Mouse (Mus musculus): ENCODE data around the gene Ska3.

The Ska3 gene

DNA sequence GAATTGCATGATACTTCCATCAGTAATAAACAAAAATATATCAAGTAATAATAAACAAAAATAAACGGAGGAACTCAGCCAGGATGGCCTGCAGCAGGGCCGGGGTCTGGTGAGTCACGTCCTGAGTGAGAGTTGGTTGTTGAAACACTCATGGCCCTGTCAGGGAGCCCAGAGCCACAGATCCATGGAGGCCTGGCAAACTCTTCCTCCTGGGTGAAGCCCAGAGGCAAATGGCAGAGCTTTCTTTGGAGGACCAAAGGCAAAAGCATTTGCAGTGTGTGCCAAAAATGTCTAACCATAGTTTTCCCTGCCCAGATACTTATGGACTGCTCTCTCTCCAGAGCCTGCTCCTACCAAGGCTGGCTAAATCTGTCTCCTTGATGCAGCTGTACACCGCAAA lies 34.8 kb downstream of the Ska3 start:
- DNase-seq = no peak

DNA sequence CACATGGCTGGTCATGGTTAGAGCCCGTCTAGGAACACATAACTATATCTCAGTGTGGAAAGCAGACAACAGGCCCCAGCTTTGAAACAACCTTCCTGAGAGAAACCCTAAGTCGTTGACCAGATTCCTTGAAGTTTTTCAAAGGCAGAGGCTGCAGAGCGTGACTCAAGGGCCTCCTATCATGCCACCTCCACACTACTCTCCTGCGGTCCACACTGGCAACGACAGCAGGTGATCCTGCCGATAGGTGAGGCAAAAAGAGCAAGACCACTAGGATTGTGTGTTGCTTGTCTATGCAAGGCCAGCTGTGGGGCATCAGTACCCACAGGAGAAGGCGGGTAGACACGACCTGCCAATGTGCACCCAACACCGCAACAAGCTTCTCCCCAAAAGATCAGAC lies 36.2 kb downstream of the Ska3 start:
- DNase-seq = no peak

DNA sequence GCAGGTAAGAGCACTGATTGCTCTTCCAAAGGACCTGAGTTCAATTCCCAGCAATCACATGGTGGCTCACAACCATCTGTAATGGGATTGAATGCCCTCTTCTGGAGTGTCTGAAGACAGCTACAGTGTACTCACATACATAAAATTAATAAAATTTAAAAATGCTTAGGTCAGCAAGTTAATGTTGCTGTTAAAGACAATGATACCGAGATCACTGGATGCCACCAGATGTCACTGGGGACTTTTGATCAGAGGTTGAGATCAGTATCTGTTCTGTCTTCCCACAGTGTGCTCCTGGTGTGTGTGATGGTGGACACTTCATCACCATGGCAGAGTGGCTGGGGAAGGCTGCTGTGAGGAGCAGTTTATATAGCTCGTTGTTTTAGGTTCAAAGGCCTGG lies 36.7 kb downstream of the Ska3 start:
- DNase-seq = no peak

DNA sequence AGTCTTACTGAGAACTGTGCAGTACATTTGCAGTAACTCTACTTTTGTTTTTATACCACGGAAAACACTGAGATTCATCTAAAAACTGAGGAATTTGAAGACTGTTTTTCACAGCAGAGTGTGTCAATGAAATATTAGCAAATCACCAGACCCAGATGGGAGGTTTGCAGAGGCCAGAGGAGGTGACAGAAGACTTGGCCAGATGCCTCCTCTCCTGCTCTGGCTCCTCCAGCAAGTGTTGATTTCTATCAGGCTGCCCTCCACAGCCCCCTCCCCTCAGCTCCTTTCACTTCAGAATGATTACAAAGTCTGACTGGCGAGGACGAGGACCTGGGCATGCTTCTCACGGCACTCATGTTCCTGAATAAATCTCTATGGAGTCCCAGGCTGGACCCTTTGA lies 38.6 kb downstream of the Ska3 start:
- no peak for DNase-seq

DNA sequence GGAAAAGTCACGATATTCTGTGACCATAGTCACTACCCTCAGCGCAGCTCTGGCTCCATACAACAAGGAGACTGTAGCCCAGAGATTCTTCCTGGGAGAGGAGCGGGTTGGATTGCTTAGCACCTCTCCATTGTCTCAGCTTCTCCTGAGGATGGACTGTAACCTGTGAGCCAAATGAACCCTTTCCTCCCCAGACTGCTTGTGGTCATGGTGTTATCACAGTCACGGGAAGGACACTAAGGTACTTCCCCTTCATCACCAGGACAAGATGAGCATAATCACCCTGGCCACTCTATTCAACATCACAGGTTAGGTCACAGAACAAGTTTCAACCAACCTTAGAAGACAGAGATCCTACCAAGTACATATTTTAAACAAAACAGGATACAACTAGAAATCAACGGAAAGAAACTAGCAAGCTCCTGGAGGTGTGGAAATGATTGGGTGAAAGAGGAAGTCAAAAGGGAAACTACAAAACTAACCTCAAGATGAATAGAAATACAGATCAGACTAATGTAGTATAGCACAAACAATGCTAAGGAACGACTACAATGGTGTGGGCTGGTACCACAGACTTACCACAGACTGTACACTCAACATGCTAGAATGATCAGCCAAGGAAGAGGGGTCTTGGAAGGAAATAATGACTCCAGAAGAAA lies 53.7 kb downstream of the Ska3 start:
- DNase-seq = no peak

DNA sequence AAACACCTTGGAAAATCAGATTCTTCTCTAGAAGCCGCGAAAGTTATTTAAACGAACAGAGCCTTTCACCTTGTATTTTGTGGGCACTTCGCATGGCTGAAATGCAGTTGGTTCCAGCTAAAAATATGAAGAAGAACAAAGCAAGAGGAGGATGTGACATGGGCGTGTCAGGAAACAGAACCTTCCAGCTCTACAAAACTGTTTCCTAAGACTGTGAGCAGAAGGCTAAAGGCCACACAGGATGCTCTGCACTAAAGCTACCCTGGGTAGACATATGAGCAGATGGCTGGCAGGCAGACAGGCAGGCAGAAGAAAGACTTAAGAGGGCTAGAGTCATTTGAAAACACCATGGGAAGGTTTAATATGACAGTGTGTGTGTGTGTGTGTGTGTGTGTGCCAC lies 56.9 kb downstream of the Ska3 start:
- no peak for DNase-seq

DNA sequence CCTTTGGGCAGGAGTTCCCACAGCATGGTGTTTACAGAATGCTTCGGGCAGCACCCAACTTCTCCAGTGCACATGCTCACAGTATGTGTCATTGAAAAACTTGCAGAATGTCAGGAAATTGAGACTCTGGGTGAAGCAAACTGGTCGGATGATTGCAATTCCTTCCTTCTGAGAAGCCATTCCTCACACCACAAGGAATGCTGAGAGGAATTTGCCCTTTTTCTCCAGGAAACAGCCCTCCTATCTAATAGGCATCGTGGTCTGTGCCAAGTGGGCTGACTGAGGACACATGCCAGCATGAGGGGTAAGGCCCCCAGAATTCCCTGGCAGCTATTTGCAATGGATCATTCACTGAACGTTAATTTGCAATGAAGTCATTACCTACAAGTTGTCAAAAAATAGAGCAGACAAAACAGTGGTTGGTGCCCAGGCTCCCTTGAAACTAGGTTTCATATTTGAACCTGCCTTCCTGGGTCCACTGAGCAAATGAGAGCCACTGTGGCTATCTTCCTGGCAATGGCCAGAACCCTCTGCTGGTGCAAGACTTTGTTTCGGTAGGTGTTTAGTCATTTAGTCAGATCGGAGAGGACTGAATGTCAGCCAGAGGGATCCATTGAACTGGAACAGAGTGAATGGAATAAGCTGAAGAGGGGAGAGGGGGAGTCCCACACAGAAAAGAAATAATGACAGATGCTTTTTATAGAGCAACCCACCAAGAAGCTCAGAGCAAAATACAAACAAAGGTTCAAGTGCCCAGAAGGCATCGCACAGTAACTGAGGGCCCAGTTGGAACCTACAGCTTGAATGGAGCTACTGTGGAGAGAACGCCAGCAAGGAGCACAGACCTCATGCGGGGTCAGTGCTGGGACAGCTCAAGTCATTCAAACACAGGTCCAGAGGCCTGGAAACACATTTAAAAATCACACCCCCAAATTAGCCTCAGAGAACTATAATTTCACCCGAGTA lies 65.3 kb downstream of the Ska3 start:
- no peak for DNase-seq

DNA sequence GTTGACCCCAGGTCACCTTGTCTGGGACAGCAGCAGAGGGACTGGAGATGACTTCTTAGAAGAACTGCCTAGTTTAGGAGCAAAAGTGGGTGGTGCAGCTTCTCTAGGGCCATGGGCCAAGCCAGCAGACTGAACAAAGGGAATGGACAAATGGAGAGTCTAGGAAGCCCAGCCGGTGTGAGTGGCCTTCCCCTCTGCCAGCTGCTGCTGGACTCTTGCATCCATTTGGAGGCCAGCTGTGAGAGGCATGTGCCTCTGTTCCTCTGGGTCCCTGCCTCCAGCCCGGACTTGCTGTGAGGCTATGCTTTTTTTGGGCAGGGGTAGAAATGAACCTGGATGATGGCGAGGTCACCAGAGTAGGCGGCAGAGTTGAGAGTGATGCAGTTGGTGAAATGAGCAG lies 67.7 kb downstream of the Ska3 start, which contains the start of gene Lats2:
Gene Lats2 (minus strand): TSS at position 152 of the 400 bp plus-strand sequence.
- no peak for DNase-seq

Data from retina, postnatal 1 day (tissue).